Mouse (Mus musculus): Measurements from ENCODE around the gene C1qtnf9. TPM values are rescaled to one million over a fixed set of nuclear protein-coding genes. Genes with fewer than 3 reads are reported as not detected.

C1qtnf9 gene
- total and polyA plus RNA-seq, 3 experiments, result not detected

GRCm38 (mm10) chr14:60818045-60818444 is 50.1 kb downstream of the C1qtnf9 start:
- Histone ChIP-seq H3K79me2 (ENCODE audit: control insufficient read depth, insufficient read depth, low read length, poor library complexity) (no peaks in the 10 kb centered on the region), H3K27ac (ENCODE audit: control insufficient read depth, low read depth, low read length) (no peak overlapping the region), H3K4me1 (ENCODE audit: control insufficient read depth in 1 of 2, insufficient read depth in 2 of 2, low read length in 2 of 2) (no peaks in the 10 kb centered on the region), H3K36me3 (ENCODE audit: control insufficient read depth in 1 of 2, insufficient read depth in 2 of 2, low read length in 2 of 2) (peaks cover 0 to 1% of the 10 kb centered on the region in 2 experiments; a peak in 1 of 4 replicates), H3K9ac (ENCODE audit: control insufficient read depth, low read depth, low read length, poor library complexity, severe bottlenecking) (no peak overlapping the region), H3K27me3 (ENCODE audit: control insufficient read depth in 1 of 2, insufficient read depth in 2 of 2, low read length in 2 of 2) (no peaks in the 10 kb centered on the region), H3K4me3 (ENCODE audit: control insufficient read depth in 1 of 2, insufficient read depth in 1 of 2, low read depth in 2 of 2, low read length in 2 of 2) (no peak overlapping the region), H3K9me3 (replicated peaks; ENCODE audit: insufficient read depth, low read length) (no peaks in the 10 kb centered on the region)
- TF ChIP-seq SIN3A (IDR thresholded peaks at IDR 0.05; ENCODE audit: low read length) (no peak), E2F4 (IDR thresholded peaks at IDR 0.05; ENCODE audit: borderline replicate concordance, low read depth, low read length) (no peak), GATA1 (IDR thresholded peaks at IDR 0.05; ENCODE audit: low read depth, low read length) (no peak), ZNF384 (IDR thresholded peaks at IDR 0.05; ENCODE audit: low read depth, low read length) (no peak), RAD21 (IDR thresholded peaks at IDR 0.05; ENCODE audit: low read depth, low read length) (no peak), RCOR1 (IDR thresholded peaks at IDR 0.05; ENCODE audit: low read depth, low read length) (no peak), CHD1 (IDR thresholded peaks at IDR 0.05; ENCODE audit: low read depth, low read length) (no peak), ZC3H11A (IDR thresholded peaks at IDR 0.05; ENCODE audit: low read depth, low read length) (no peak), BHLHE40 (IDR thresholded peaks at IDR 0.05; ENCODE audit: borderline replicate concordance, low read depth, low read length) (no peak), GABPA (IDR thresholded peaks at IDR 0.05; ENCODE audit: low read depth, low read length) (no peak), POLR2A (IDR thresholded peaks at IDR 0.05; ENCODE audit: control insufficient read depth in 1 of 2, insufficient read depth in 1 of 2, low read depth in 1 of 2, low read length in 2 of 2, poor library complexity in 1 of 2) (no peak), HCFC1 (IDR thresholded peaks at IDR 0.05; ENCODE audit: low read depth, low read length) (no peak), ELF1 (IDR thresholded peaks at IDR 0.05; ENCODE audit: low read depth, low read length) (no peak)
- no peak for DNase-seq (ENCODE audit: low read depth, low spot score)

GRCm38 (mm10) chr14:60830096-60830495 is 62.2 kb downstream of the C1qtnf9 start:
- TF ChIP-seq CHD2 (IDR thresholded peaks at IDR 0.05; ENCODE audit: low read length) (no peak), MEF2A (IDR thresholded peaks at IDR 0.05; ENCODE audit: extremely low read depth, insufficient replicate concordance, low read depth, low read length, poor library complexity, severe bottlenecking) (no peak), TAL1 (IDR thresholded peaks at IDR 0.05; ENCODE audit: low read length) (no peak), TCF12 (IDR thresholded peaks at IDR 0.05; ENCODE audit: low read depth, low read length) (no peak), USF1 (IDR thresholded peaks at IDR 0.05; ENCODE audit: low read depth, low read length) (no peak), ELF1 (IDR thresholded peaks at IDR 0.05; ENCODE audit: low read depth, low read length) (no peak), ZC3H11A (IDR thresholded peaks at IDR 0.05; ENCODE audit: low read depth, low read length) (no peak), RAD21 (IDR thresholded peaks at IDR 0.05; ENCODE audit: low read depth, low read length) (no peak), POLR2A (IDR thresholded peaks at IDR 0.05; ENCODE audit: control insufficient read depth in 1 of 2, insufficient read depth in 1 of 2, low read depth in 1 of 2, low read length in 2 of 2, poor library complexity in 1 of 2) (no peak), MYC (IDR thresholded peaks at IDR 0.05; ENCODE audit: low read depth, low read length) (no peak), NRF1 (IDR thresholded peaks at IDR 0.05; ENCODE audit: insufficient read depth, low read depth, low read length, poor library complexity, severe bottlenecking) (no peak), MAZ (IDR thresholded peaks at IDR 0.05; ENCODE audit: low read depth, low read length) (no peak)
- H3K9me3 ChIP-seq (replicated peaks; ENCODE audit: insufficient read depth, low read length), result 0 out of 2 replicates have a peak, but pooled peaks cover 1% of the 10 kb centered on the region
- no peaks in the 10 kb centered on the region for H3K79me2 ChIP-seq (ENCODE audit: control insufficient read depth, insufficient read depth, low read length, poor library complexity)
- no peaks in the 10 kb centered on the region for H3K4me1 ChIP-seq (ENCODE audit: control insufficient read depth in 1 of 2, insufficient read depth in 2 of 2, low read length in 2 of 2)
- H3K4me3 ChIP-seq (ENCODE audit: control insufficient read depth in 1 of 2, insufficient read depth in 1 of 2, low read depth in 2 of 2, low read length in 2 of 2), result no peak overlapping the region
- H3K9ac ChIP-seq (ENCODE audit: control insufficient read depth, low read depth, low read length, poor library complexity, severe bottlenecking), result no peak overlapping the region
- DNase-seq (ENCODE audit: low read depth, low spot score), result no peak
- no peaks in the 10 kb centered on the region for H3K36me3 ChIP-seq (ENCODE audit: control insufficient read depth in 1 of 2, insufficient read depth in 2 of 2, low read length in 2 of 2)
- H3K27me3 ChIP-seq (ENCODE audit: control insufficient read depth in 1 of 2, insufficient read depth in 2 of 2, low read length in 2 of 2), result no peaks in the 10 kb centered on the region
- H3K27ac ChIP-seq (ENCODE audit: control insufficient read depth, low read depth, low read length), result no peak overlapping the region

Other genes starting within 250 kb of the C1qtnf9 start
- gene Spata13, start 134.1 kb upstream of the C1qtnf9 start, total RNA-seq (2012; rRNA removed), result 0.33 and 0.39 TPM in 2 replicates
- 1 to 10 TPM in 1 of 2 experiments, not detected in 1; 1.5 TPM for gene Spata13, start 134.1 kb upstream of the C1qtnf9 start, polyA plus RNA-seq (2012; ENCODE audit: insufficient read depth in 1 of 2, insufficient read length in 2 of 2, low read depth in 1 of 2, low replicate concordance in 2 of 2, missing spikeins in 1 of 2)
- gene Mipep, start 16.4 kb downstream of the C1qtnf9 start, total RNA-seq (2012; rRNA removed), result 19.1 and 21.1 TPM in 2 replicates
- 10 to 100 TPM in 1 of 2 experiments, not detected in 1; 26.4 TPM for gene Mipep, start 16.4 kb downstream of the C1qtnf9 start, polyA plus RNA-seq (2012; ENCODE audit: insufficient read depth in 1 of 2, insufficient read length in 2 of 2, low read depth in 1 of 2, low replicate concordance in 2 of 2, missing spikeins in 1 of 2)

Data from MEL (cell line).